Mouse (Mus musculus): Measurements from ENCODE around the gene Ankmy1.

The Ankmy1 gene

GRCm38 (mm10) chr1:92814319-92814718 lies 88.4 kb downstream of the Ankmy1 start:
- DNase-seq: no peak

All from embryo, embryonic 11 days (tissue).